Mouse (Mus musculus) frontal cortex, postnatal 10 days (tissue): Measurements from ENCODE around the gene Tnn.

Experiments used
- DNase-seq, 2 experiments: peaks; one replicate each; pipeline ENCODE4 v3.0.0; 2022; ENCODE audit warnings: low spot score in 2 of 2, mixed read lengths in 1 of 2

The Tnn gene

DNA sequence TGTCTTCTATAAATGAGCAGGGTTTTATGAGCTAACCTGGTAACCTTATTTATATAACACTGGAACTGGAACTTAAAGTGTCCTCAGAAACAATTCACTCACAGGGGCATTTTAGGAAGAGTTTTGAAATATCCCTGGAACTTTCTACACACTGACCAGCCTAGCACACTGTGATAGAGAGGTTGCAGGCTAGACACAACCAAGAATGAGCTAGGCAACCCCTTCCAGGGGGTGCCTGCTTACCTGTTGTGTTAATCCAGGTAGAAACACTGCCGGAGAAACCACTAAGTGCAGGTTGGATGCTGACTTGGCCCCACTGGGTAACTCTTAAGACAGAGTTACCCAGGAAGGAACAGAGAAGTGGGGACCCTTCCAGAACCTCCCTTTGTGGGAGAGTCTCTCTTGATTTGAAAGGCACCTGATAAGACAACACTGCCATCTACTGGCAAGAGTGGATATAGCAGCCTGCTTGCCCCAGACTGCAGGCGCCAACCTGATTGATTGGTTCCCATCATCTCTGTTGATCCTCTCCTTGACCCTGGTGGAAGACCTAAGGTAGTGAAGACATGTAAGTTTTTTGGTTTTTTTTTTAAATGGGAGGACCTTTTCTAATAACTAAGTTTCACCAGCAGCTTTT is 72.5 kb downstream of the Tnn start:
- peak; percentile 31 to 77 for DNase-seq

DNA sequence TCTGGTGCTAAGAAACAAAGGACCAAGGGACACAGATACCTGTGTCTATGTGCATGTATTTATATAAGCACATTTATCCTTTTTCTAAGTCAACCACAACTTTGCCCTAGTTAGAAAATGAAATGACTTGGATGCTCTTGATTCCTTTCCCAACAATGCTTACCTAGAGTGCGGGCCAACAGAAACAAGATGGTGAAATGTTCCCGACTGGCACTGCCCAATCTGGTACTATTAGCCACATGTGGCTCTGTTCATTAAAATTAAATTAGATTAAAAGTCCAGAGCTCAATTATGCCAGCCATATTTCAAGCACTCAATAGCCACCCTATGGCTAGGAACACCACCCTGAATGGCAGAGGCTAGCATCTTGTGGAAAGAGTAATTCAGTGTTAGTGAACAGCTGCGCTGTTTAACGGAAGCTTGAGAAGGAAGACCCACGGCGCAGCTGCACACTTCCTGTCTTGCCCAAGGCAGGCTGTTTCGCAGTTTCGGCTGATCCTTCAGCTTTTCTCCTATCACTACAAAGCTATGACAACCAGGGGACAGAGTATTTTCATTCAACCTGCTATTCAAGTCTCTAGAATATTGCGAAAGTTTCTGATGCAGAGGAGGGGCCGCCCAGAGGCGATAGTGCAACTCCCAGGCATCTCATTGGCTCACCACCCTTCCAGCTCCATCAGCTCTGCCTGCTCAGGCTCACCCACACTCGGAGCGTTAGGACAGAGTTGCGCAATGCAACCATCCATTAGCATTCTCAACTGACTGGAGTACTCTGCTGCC is 74.3 kb downstream of the Tnn start:
- no peak for DNase-seq

DNA sequence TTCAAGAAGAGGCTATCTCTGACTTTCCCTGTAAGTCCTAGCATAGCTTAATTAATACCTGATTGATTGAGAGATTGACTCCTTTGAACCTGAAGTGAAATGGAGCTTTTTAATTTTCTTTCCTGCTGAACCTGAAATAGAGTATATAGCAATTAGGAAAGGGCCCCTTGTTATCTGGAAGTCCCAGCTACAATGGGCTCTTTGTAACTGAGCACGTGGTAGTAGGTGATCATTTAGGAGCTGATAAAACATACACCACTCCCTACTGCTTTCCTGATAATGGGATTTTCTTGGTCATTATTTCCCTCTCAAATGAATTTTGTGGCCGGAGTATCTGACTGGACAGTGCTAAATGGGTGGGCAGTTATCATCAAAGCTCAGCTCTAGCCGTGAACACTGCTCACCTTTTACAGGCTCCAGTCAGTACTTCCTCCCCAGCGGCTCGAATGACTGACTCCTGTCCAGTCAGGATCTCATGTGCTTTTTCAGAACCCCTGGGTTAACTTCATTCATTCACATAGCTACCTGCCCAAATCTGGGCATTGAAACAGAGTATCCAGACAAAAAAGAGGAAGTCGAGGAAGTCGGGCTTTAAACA is 88.7 kb downstream of the Tnn start:
- no peak for DNase-seq

DNA sequence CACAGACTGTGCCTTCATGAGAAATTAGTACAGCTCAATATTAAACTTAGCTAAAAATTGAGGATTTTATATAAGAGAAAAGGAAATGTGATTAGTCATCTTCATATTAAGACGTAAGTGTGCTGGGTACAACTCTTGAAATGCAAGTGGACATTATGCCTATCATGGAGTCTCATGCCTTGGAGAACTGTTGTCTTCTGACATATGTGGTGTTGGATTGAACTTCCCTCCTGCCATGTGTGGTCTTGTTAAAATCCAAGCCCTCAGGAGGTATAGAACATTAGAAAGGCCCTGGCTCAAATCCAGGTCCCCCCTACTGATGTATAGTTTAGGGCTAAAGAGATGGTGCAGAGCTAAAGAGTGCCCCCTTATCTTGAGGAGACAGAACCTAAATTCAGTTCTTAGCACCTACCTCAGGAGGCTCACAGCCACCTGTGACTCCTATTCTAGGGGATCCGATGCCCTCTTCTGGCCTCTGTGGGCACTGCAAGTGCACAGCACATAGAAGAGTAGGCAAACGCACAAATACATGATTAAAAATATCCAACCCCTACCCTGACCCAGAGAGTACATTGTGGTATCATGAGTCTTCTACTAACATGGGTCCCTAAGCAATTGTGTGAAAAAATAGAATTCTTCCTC is 91.5 kb downstream of the Tnn start:
- DNase-seq, result no peak

DNA sequence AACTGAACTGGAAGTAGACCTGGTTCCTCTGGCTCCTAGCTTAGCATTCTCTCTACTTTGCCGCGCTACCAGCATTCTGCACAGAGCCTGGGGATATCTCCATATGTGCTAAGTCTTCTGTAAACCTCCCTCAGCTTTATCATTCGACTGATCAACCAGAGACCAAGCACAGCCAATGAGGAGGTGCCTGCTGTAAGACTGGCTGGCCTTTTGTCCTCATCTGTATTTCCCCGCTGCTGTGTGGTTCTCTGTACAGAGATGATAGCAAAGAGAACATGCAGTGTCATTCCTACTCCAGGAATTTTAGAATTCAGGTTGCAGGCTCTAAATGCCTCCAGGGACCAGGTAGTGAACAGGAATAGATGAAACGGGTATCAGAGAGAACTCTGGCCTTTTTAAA is 92.1 kb downstream of the Tnn start:
- DNase-seq, result no peak

DNA sequence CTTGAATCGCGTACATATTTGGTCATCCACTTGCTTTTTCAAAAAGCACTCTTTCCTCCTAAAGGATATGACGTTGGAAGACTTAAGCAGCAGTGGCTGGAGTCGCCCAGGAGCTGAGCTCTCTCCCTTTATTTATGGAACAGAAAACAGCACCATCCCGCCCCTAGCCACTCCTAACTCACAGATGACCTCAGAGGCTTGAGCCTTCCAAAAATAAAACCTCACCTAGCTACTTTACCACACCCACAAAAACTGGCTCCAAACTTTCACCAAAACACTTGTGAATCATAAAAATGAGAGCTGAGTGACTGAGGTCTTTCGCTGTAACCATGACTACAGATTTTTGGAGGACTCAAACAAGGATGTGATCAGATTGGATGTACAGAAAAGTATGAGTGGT is 92.8 kb downstream of the Tnn start:
- DNase-seq, result no peak

DNA sequence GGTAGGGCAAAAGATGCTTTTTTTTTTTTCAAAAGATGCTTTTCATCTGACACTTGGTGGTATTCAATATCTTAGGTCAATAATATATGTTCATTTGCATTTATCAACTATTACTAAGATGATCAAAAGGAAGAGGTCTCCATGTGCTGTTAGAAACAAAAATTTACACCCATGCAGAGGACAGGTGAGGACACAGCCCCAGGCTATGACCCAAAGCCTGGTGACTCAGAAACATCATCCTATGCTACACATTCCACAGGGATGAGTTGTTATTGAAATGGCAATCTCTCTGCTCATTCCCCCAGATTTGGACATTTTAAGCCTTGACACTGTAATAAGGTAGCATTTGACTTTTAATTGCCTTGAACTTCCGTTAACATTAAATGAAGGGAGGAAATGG is 93.5 kb downstream of the Tnn start:
- no peak for DNase-seq

DNA sequence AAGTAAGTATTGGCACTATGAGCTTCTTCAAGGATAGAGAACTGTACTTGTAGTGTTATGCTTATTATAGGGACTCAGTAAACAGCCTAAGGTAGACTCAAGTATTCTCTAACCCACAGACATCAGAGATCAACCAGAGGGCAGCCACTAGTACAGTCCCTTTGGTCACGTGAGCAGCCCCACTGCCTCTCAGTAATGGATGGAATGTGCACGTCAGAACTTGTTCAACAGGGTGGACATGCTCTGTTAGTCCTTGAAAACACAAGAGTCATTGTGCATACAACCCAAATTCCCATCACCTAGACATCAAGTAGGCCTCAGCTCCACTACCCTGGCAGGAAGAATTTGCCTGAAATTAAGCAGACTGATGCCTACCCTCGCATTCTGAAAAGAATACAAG is 95.7 kb downstream of the Tnn start:
- DNase-seq, result no peak

DNA sequence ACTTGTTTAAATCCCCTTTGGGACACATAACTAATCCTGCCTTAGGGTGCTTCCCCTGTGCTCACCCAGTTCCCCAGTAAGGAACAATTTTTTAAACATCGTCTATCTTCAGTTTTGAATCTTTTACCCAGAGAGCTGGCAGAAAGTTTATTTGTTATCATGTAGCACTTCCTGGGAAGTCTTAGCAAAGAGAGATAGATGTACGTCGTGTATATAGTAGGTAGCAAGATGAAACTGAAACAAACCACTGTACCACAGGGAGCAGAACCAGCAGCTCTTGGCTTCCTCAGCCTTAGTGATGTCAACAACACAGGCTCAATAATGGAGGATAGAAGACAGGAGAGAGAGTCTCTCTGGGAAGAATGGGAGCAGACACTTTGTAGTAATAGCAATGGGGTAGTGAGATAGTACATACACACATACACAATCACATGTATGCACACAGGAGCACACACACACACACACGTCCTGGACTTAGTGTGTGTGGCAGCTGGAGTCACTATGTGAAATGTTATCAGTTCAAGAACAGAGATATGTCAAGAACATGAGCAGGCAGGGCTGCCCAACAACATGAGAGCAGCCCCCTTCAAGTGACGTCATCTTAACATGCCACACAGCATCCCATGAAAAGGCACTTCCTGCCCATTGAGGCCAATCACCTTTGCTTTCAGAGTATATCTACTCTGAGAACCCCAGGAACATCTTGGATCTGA is 98.9 kb downstream of the Tnn start:
- DNase-seq, result no peak

DNA sequence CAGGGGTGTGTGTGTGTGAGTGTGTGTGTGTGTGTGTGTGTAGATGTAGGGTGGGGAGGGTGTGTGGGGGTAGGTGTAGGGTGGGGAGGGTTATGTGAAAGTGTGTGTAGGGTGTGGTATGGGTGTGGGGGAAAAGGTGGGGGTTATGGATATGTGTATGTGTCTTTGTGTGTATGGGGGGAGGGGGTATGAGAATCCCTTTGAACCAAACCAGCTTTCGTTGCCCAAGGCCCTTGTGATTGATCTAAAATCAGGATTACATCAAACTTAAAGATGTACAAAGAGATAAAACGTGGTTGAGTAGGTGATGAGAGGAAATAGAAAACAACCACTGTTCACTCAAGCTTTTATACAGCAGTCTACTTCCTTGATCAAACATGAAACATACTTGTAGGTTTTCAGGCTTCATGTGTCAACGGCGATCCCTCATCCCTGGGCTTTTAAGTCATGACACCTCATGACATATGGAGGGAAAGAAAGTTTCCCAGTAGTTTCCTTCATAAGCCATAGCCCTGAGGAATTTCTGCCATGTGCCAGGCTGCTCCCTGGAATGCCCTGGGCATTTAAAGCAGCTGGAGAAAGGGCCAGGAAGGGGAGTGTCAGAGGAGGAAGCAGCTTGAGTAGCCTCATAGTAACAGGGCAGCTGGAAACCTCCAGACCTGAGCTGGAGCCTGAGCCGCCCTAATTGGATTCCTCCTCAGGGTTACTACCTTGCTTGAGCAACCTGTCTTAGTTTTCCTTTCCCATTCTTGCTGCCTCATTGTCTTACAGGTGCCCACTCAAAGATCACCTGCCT is 99.7 kb downstream of the Tnn start:
- DNase-seq, result no peak

DNA sequence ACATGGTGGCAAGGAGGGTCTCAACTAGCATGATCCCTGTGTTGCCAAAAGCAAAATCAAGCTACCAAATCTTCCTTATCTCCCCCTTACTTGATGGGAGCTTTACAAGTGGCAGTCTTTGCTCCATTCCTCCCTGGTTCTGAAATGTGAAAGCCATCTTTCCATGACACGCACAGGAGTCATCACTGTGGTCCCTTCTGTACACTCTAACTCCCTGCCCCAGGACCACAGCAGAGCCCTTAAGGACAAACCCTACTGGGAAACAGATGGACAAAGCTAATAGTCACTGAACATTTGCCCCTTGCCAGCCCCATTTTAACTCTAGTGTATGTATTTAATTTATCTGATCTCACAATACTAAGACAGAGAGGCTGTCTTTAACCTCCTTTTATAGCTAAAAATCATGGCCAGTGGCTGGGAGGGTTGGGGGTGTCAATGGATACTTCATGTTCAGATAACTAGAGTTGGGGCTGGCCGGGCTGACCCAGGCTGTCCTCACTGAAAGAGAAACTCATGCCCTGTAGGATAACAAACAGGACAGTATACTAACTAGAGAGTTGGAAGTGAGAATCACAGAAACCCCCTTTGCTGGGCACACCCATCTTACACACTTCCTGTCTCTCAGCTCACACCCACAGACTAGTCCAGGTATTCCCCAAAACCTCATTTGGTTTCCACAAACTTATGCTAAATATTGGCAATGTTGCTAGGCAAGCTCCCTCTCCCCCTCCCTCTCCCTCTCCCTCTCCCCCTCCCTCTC is 100.6 kb downstream of the Tnn start:
- DNase-seq, result no peak

DNA sequence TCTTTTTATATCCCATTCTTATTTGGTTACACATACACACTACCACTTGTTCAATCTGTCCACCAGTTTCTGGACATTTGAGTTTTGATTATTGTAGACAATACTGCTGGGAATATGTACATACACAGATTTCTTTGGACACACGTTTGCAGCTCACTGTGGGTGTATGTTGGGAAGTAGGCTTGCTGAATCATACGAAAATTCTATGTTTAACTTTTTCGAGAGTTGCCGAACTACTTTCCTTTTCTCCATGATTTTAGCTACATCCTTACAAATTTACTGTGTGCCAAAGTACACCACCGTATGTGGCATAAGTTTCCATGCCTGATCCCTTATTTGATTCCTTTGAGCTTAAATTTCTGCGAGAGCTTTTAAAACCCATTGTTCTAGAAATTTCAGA is 102.5 kb downstream of the Tnn start:
- no peak for DNase-seq

DNA sequence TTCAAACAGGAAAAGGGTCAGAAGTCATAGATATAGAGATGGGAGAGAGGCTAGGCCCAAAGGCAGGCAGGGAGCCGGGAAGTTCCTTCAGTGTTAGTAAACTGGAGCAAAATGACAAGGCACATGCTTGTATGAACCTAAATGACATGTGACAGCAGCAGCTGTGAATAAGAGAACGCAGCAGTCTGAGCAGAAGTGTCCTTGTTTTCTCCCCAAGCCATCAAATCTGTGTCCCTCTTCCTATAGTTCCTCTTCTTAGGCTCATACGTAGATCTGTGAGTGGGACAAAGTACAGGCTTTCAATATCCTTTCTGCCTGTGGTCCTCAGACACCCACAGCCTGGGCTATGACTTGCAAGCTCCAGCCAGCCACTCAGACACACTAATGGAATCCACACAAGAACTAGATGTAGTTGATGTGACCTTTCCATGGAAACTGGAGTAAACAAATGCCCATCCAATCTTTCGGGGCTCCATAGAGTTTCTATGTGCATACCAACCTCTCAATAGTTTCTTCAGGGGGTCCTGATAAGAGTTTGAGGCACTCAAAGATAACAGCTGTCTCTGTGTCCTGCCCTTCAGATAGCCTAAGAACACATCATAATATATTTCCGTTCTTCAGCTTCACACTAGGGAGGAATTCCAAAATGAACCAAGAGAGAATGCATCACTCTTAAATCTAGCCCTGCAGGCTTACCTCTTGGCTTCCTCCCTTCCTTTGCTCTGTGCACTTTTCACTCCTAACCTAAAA is 104.1 kb downstream of the Tnn start:
- no peak for DNase-seq

DNA sequence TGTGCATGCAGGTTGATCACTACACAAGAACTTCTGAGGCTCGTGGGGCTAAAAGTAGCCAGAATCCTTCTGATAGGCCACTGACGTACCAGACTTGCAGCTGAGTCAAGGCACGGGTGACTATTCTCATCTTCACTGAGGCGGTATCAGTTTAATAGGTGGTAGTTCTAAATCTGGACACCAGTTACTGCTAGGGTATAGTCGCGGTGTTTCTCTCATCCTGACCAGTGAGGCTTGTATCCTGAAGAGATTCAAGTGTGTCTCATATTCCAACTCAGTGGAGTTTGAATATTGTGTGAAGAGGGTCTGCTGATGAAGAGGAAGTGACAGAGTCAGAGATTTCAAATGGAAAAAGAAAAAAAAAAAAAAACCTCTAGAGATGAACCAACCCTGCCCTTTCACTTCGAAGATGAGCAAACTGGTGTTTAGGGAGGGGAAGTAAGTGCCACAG is 105.9 kb downstream of the Tnn start:
- no peak for DNase-seq

DNA sequence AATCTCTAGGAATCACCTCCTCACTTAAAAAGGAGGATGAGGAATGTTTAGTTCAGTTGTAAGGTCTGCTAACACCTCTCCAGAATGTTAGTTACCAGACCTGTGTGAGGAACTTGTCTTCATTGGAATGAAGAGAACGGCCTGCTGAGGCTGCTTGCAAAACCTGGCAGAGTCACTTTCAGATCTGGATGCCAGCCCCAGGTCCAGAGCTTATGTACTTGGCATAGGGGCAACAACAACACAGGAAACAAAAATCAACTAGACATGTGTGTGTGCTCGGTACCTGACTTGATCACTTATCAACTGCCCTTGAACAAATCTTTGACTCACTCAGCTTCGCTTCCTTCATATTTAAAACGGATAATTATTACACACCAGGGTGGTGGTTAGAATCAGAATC is 106.6 kb downstream of the Tnn start:
- no peak for DNase-seq

DNA sequence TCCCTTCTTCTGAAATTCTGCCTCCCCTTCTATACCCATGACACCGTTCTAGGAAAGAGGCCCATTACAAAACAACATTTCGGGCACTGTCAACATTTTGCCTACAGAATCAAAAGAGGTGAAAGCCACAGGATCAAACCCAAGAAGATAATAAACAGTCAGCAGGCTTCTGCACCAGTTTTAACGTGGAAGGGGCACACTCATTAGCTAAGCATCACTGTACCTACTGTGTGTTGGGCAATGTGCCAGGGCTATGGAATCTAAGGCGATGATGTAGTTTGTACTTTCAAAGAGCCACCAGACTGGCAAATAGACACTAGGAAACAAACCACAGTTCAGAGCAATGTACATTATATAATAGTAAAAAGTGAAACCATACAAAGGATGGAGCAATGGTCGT is 107.4 kb downstream of the Tnn start:
- DNase-seq, result no peak

DNA sequence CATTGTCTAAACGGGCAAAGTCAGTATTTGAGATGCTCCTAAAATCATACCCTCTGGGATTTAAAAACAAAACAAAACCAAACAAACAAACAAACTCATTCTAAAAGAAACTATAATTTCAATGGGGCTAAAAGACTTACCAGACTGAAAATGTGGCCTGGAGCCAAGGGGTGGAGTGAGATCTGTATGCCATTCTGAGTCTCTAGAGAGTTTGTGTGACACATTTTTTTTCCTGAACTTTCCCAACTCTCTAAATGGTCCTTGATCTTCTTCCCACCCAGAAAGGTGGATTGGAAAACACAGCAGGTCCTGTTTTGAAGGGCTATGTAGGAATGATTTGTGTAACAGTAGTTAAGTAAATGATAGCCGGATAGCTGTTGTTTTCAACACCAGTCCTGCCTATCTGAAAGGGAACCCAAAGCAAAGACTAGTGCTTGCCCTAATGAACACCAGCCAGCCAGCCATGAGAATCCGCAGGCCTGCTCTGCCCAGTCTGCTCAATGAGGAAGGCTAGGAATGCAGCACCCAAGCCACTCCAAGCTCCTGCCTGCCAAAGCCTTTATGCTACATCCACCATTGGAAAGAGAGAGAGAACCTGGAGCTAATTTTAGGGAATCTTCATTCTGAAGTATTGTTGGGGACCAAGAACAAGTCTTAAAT is 108.2 kb downstream of the Tnn start:
- DNase-seq, result no peak

DNA sequence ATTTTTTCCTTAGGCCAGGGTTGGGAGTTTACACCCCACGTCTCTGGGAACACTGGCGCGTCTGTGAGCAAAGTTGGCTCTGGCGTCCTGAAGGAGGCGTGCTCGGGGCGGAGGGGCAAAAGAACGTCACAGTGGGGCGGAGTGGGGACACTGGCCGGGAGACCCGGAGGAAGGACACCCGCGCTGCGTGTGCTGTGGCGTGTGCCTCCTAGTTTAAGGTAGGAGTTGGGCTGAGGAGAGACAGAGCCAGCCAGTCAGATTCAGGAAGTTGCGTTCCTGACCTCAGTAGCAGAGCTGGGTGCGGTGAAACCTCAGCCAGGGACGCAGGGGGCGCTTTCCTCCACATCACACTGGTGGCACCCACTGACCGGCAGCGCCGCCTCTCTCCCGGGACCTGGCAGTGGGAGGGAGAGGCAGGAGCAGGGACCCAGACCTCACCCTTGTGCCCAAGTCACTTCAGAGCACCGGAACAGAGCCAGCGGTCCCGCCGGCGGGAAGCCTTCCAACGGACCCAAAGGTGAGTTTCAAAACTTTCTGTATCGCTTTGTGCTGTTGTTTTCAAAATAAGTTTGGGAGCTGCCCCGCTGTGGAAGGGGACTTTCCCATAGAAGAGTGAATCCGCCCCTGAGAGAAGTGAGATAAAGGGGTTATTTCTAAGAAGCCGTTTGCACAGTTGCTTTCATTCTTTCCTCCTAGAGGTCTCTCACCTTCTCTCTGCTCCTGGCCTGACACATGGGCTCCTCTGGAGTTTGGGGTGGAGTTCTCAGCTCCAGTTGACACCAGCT is 109.0 kb downstream of the Tnn start, which contains the start of gene 4930523C07Rik:
Gene 4930523C07Rik, plus strand, starts transcription at position 146 of the 785 bp plus-strand sequence.
- DNase-seq, result peak in 1 of 2 experiments; percentile 26
